Mouse (Mus musculus) CH12.LX (cell line): Measurements from ENCODE around the gene Fbxw8. TPM values are rescaled to one million over a fixed set of nuclear protein-coding genes. Genes with fewer than 3 reads are reported as not detected.

ENCODE experiments used
- DNase-seq: peaks from one replicate; pipeline ENCODE4 v3.0.0-alpha.2; 2013; ENCODE audit errors: extremely low read depth
- H3K27ac ChIP-seq: 2 replicates; pipeline ENCODE4 v1.5.1; 2012; ENCODE audit warnings: low read depth, mild to moderate bottlenecking, control low read depth, moderate library complexity; ENCODE audit not compliant: insufficient read depth
- H3K27me3 ChIP-seq: replicated peaks from 2 replicates; pipeline ENCODE3; 2012; ENCODE audit warnings: inconsistent platforms
- H3K36me3 ChIP-seq, 2 experiments: replicated peaks in 1 of 2; 2 replicates each; pipeline versions ENCODE3 to v1.6.1; 2012; ENCODE audit warnings: inconsistent platforms in 1 of 2, low read length in 1 of 2, mild to moderate bottlenecking in 1 of 2, mixed read lengths in 1 of 2, moderate library complexity in 1 of 2; ENCODE audit not compliant: control insufficient read depth in 1 of 2, insufficient read depth in 1 of 2
- H3K4me1 ChIP-seq, 2 experiments: 2 replicates each; pipeline ENCODE4 v1.6.1; 2012; ENCODE audit warnings: inconsistent platforms in 1 of 2, moderate library complexity in 1 of 2; ENCODE audit not compliant: insufficient read depth in 2 of 2, control insufficient read depth in 1 of 2
- H3K4me2 ChIP-seq: 2 replicates; pipeline ENCODE4 v1.6.1; 2012; ENCODE audit warnings: low read depth, mild to moderate bottlenecking, control low read depth; ENCODE audit not compliant: poor library complexity, insufficient read depth, severe bottlenecking
- H3K4me3 ChIP-seq, 3 experiments: fragments of 150-350 bp in 1 of 3; sonication (generic) in 1 of 3; replicated peaks in 1 of 3; 2 replicates each; pipeline versions ENCODE3 to v1.5.1; 2011 to 2012; ENCODE audit warnings: low read depth in 2 of 3, low read length in 2 of 3, mild to moderate bottlenecking in 2 of 3, moderate library complexity in 2 of 3, control low read depth in 1 of 3, improper control_type of control experiment in 1 of 3, inconsistent platforms in 1 of 3, mixed read lengths in 1 of 3; ENCODE audit not compliant: poor library complexity in 1 of 3
- H3K79me2 ChIP-seq: replicated peaks from 2 replicates; pipeline ENCODE4 v1.6.1; 2012; ENCODE audit warnings: mild to moderate bottlenecking, moderate library complexity; ENCODE audit not compliant: control insufficient read depth, poor library complexity, insufficient read depth, severe bottlenecking; ENCODE audit errors: extremely low read depth
- H3K9ac ChIP-seq: 2 replicates; pipeline ENCODE4 v1.6.1; 2012; ENCODE audit warnings: low read depth, mild to moderate bottlenecking, control low read depth, moderate library complexity; ENCODE audit not compliant: insufficient read depth
- H3K9me3 ChIP-seq: replicated peaks from 2 replicates; pipeline ENCODE3; 2012; ENCODE audit warnings: low read length, inconsistent platforms, mixed read lengths
- BHLHE40 ChIP-seq: IDR thresholded peaks from 2 replicates; pipeline ENCODE4 v1.6.1; 2011; ENCODE audit warnings: mild to moderate bottlenecking, low read depth, low read length, improper control_type of control experiment
- CHD2 ChIP-seq: IDR thresholded peaks from 2 replicates; pipeline ENCODE4 v1.6.1; 2011; ENCODE audit warnings: low read length, improper control_type of control experiment
- CTCF ChIP-seq, 2 experiments: IDR thresholded peaks in 1 of 2; conservative IDR thresholded peaks in 1 of 2; 2 replicates each; pipeline ENCODE4 v1.5.1; 2011 to 2012; ENCODE audit warnings: low read depth in 2 of 2, low read length in 2 of 2, improper control_type of control experiment in 1 of 2, inconsistent platforms in 1 of 2, mild to moderate bottlenecking in 1 of 2, moderate library complexity in 1 of 2
- EP300 ChIP-seq: IDR thresholded peaks from 2 replicates; pipeline ENCODE4 v1.6.1; 2011; ENCODE audit warnings: low read length, improper control_type of control experiment
- GABPA ChIP-seq: IDR thresholded peaks from 2 replicates; pipeline ENCODE4 v1.6.1; 2012; ENCODE audit warnings: low read depth, low read length, improper control_type of control experiment, inconsistent platforms; ENCODE audit not compliant: insufficient replicate concordance
- IRF4 ChIP-seq: IDR thresholded peaks from 2 replicates; pipeline ENCODE4 v1.6.1; 2014; ENCODE audit warnings: low read depth, mild to moderate bottlenecking, inconsistent platforms, low read length, improper control_type of control experiment
- JUN ChIP-seq: IDR thresholded peaks from 2 replicates; pipeline ENCODE4 v1.6.1; 2011; ENCODE audit warnings: low read depth, mild to moderate bottlenecking, low read length, improper control_type of control experiment, moderate library complexity; ENCODE audit not compliant: insufficient read depth
- KAT2A ChIP-seq: IDR thresholded peaks from 2 replicates; pipeline ENCODE4 v1.6.1; 2012; ENCODE audit warnings: low read length, improper control_type of control experiment, inconsistent platforms; ENCODE audit not compliant: insufficient replicate concordance
- MAFK ChIP-seq: IDR thresholded peaks from 2 replicates; pipeline ENCODE4 v1.6.1; 2011; ENCODE audit warnings: low read length, improper control_type of control experiment; ENCODE audit not compliant: insufficient replicate concordance
- MAZ ChIP-seq: IDR thresholded peaks from 2 replicates; pipeline ENCODE4 v1.6.1; 2012; ENCODE audit warnings: low read depth, mild to moderate bottlenecking, inconsistent platforms, low read length, improper control_type of control experiment, moderate library complexity
- NELFE ChIP-seq: IDR thresholded peaks from 2 replicates; pipeline ENCODE4 v1.6.1; 2011; ENCODE audit warnings: low read depth, low read length, improper control_type of control experiment
- NRF1 ChIP-seq: IDR thresholded peaks from 2 replicates; pipeline ENCODE4 v1.6.1; 2014; ENCODE audit warnings: low read depth, mild to moderate bottlenecking, inconsistent platforms, low read length, improper control_type of control experiment, moderate library complexity
- RAD21 ChIP-seq: IDR thresholded peaks from 2 replicates; pipeline ENCODE4 v1.6.1; 2011; ENCODE audit warnings: low read depth, mild to moderate bottlenecking, low read length, improper control_type of control experiment, moderate library complexity
- RCOR1 ChIP-seq: conservative IDR thresholded peaks from 2 replicates; pipeline ENCODE4 v1.6.1; 2012; ENCODE audit warnings: low read depth, mild to moderate bottlenecking, inconsistent platforms, low read length, improper control_type of control experiment
- SIN3A ChIP-seq: IDR thresholded peaks from 2 replicates; pipeline ENCODE4 v1.6.1; 2012; ENCODE audit warnings: low read length, improper control_type of control experiment, inconsistent platforms
- SMC3 ChIP-seq: IDR thresholded peaks from 2 replicates; pipeline ENCODE4 v1.6.1; 2011; ENCODE audit warnings: low read depth, low read length, improper control_type of control experiment
- TBP ChIP-seq: conservative IDR thresholded peaks from 2 replicates; pipeline ENCODE4 v1.6.1; 2011; ENCODE audit warnings: low read depth, low read length, improper control_type of control experiment
- TCF12 ChIP-seq: IDR thresholded peaks from 2 replicates; pipeline ENCODE4 v1.6.1; 2014; ENCODE audit warnings: low read depth, mild to moderate bottlenecking, inconsistent platforms, low read length, improper control_type of control experiment
- USF1 ChIP-seq: IDR thresholded peaks from 2 replicates; pipeline ENCODE4 v1.6.1; 2014; ENCODE audit warnings: low read depth, mild to moderate bottlenecking, inconsistent platforms, low read length, improper control_type of control experiment
- USF2 ChIP-seq: conservative IDR thresholded peaks from 2 replicates; pipeline ENCODE4 v1.6.1; 2011; ENCODE audit warnings: low read depth, low read length, improper control_type of control experiment
- ZC3H11A ChIP-seq: IDR thresholded peaks from 2 replicates; pipeline ENCODE4 v1.6.1; 2012; ENCODE audit warnings: low read depth, mild to moderate bottlenecking, inconsistent platforms, low read length, improper control_type of control experiment
- ZKSCAN1 ChIP-seq: IDR thresholded peaks from 2 replicates; pipeline ENCODE4 v1.6.1; 2012; ENCODE audit warnings: low read depth, inconsistent platforms, low read length, improper control_type of control experiment, borderline replicate concordance
- dilution Hi-C: fragments of 300-500 bp; cut with MboI; formaldehyde crosslinking; loops from 2 replicates; pipeline ENCODE4 v1.14.3; 2020; ENCODE audit warnings: low sequenced_read_pairs; ENCODE audit not compliant: extremely low pct_unique_long_range_greater_than_20kb, extremely low pct_ligation_motif_present
- in situ Hi-C: fragments of 300-500 bp; cut with MboI; formaldehyde crosslinking; loops from 3 replicates; pipeline ENCODE4 v1.14.3; 2019; ENCODE audit warnings: low sequenced_read_pairs, low pct_ligation_motif_present, low pct_unique_long_range_greater_than_20kb, mixed read lengths
- polyA plus RNA-seq: library from polyadenylated mRNA; unstranded; fragments of >175 nt; gene quantifications from 2 replicates; pipeline ENCODE4 v1.2.1, GENCODE M21; 2012; ENCODE audit warnings: low read depth; ENCODE audit not compliant: insufficient read length
- total RNA-seq, 2 experiments: library from RNA; depleted of rRNA; stranded (reverse); fragments of 300-350 nt in 1 of 2; fragments of >200 nt in 1 of 2; gene quantifications; 2 replicates each; pipeline ENCODE4 v1.2.3; 2012 to 2014

Fbxw8 gene
- total and polyA plus RNA-seq, 3 experiments, result 41.7 to 50.9 (median 47.3) TPM

DNA sequence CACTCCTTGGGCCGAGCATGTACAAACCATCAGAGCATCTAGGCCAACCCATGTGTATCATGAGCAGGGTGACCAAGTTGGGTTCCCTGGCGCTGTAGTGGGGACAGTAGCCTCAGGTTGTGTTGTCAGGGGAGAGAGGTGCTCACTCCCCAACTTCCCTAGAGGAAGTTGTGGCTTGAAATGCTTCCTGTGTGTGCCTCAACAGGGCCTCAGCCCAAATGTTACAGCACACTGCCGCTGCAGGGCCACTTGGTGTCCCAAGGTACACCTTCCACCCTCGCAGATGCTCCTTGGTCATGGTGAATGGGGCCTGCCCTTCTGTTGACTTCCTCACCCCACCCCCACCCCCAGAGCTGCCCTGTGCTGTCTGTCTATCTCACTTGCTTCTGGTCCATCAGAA, 106.9 kb downstream of the Fbxw8 start:
- Histone ChIP-seq H3K36me3 (no peaks in the 10 kb centered on the region), H3K9me3 (no peaks in the 10 kb centered on the region), H3K4me3 (no peak overlapping the region), H3K79me2 (no peaks in the 10 kb centered on the region), H3K4me1 (peaks cover 9 to 30% of the 10 kb centered on the region in 2 experiments), H3K27me3 (no peaks in the 10 kb centered on the region), H3K9ac (no peak overlapping the region), H3K27ac (no peak overlapping the region), H3K4me2 (no peak overlapping the region)
- TF ChIP-seq ZC3H11A (no peak), USF1 (no peak), BHLHE40 (no peak), MAZ (no peak), JUN (no peak), KAT2A (no peak), TBP (no peak), SMC3 (no peak), NRF1 (no peak), GABPA (no peak)
- peak; percentile 26 for DNase-seq
- dilution Hi-C loops, result no loop called here
- in situ Hi-C loops, result no loop called here

DNA sequence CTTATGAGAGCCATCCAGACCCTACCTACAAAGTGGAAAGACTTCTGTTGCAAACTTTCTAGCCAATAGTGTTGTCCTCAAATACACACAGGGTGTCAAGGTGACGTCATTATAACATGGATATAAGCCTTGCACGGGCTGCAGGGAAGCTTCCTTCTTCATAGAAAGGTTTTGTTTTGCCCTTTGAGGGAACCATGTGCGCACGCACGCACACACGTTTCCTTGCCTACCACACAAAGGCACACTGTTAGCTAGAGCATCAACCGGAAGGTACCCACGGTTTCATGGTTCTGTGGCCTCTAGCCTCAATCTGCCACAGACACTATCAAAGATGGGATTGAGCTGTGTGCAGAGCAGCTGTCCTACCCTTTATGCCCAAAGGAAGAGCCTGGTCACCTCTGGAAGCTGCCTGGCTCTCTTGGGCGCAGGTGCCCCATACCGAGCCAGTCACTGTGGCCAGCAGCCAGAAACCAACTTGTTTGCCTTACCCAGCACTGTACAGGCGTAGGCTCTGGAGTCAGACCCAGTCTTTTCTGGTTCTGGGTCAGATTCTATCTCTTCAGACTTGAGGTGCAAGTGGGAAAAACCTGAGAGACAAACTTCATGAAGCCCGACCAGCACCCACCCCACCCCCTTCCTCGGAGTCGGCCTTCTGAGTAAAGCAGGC, 108.0 kb downstream of the Fbxw8 start:
- H3K27me3 ChIP-seq, result no peaks in the 10 kb centered on the region
- in situ Hi-C loops, result no loop called here
- no peaks in the 10 kb centered on the region for H3K79me2 ChIP-seq
- no peak overlapping the region for H3K27ac ChIP-seq
- dilution Hi-C loops, result no loop called here
- peaks cover 9 to 30% of the 10 kb centered on the region in 2 experiments for H3K4me1 ChIP-seq
- TF ChIP-seq NELFE (no peak), GABPA (no peak), USF2 (no peak), SIN3A (no peak), IRF4 (no peak), RAD21 (no peak), RCOR1 (no peak), TCF12 (no peak), NRF1 (no peak), MAZ (no peak), CHD2 (no peak), MAFK (no peak), EP300 (no peak), ZKSCAN1 (no peak), CTCF (conservative IDR thresholded peaks at IDR 0.05 in 1 of 2, IDR thresholded peaks at IDR 0.05 in 1 of 2; ENCODE audit: low read depth in 2 of 2, low read length in 2 of 2) (no peak)
- no peaks in the 10 kb centered on the region for H3K36me3 ChIP-seq
- no peak overlapping the region for H3K4me3 ChIP-seq
- H3K9me3 ChIP-seq, result no peaks in the 10 kb centered on the region
- H3K4me2 ChIP-seq, result no peak overlapping the region
- H3K9ac ChIP-seq, result no peak overlapping the region
- no peak for DNase-seq
